Comparison of ENCODE assay signal across 24 mouse cellular contexts in the genomic region with DNA sequence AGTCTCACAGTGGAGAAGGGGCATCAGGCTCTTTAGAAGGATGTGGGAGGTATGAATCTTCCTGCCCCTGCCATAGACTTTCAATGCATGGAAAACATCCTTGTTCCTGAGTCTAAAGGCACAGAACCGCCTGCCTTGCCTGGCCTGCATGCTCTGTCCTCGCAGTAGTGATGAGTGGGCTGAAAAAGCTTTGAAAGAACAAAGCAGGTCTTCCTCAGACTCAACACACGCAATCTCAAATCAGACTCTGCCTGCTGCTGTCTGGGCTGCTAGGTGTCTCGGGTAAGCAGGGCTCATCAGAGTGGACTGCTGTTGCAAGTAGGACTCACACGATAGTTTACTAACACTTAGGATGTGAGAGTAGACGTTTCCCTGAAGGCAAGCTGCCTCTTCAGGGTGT. TPM values are rescaled to one million over a fixed set of nuclear protein-coding genes. Genes with fewer than 3 reads are reported as not detected.
"Had no signal": no experiment of that assay in that cellular context is flagged by ENCODE, and none has a peak within 500 bp of the region (broad histone marks: within the 10 kb centered on the region; RNA-seq: fewer than 3 reads in every experiment).

No protein-coding gene starts in this region.

- H3K4me3 ChIP-seq: gastrocnemius, adult 2 months; heart, embryonic 10.5 days; heart, embryonic 12.5 days; hindbrain, embryonic 10.5 days; hindbrain, embryonic 12.5 days; intestine, embryonic 15.5 days; limb, embryonic 10.5 days; limb, embryonic 12.5 days; liver, embryonic 13.5 days had no signal

- DNase-seq: gastrocnemius, adult 2 months; gastrocnemius, postnatal 10 days; gastrocnemius, postnatal 25 days; heart, adult 18-20 months; heart, postnatal 10 days; heart, postnatal 4 days; kidney, adult 18-20 months; kidney, adult 8-10 months; kidney, postnatal 10 days; kidney, postnatal 25 days; kidney, postnatal 4 days; liver; liver, embryonic 13.5 days had no signal

- H3K27ac ChIP-seq: gastrocnemius, adult 2 months; heart, embryonic 10.5 days; hindbrain, embryonic 10.5 days; hindbrain, embryonic 12.5 days; hindbrain, embryonic 14.5 days; intestine, embryonic 15.5 days; limb, embryonic 10.5 days; limb, embryonic 12.5 days; liver, embryonic 13.5 days had no signal

- H3K4me1 ChIP-seq: heart, embryonic 10.5 days; heart, embryonic 12.5 days; hindbrain, embryonic 12.5 days; intestine, embryonic 15.5 days; limb, embryonic 10.5 days; limb, embryonic 12.5 days; liver, embryonic 13.5 days had no signal

RNA-seq across cellular contexts. Expression of gene Jakmip3, which starts 16.6 kb away (rescaled TPM):
- total RNA-seq: gastrocnemius, postnatal 4 days; granulocyte monocyte progenitor cell, adult 5-6 weeks had no signal
- polyA plus RNA-seq: heart, embryonic 16.5 days; liver, embryonic 13.5 days had no signal
